Mouse (Mus musculus) Patski (cell line): ENCODE results near the gene C2cd3. TPM values are rescaled to one million over a fixed set of nuclear protein-coding genes. Genes with fewer than 3 reads are reported as not detected.
A peak's percentile ranks its signal among the peaks of the same experiment; 100 is the strongest.

Experiments used
- ATAC-seq: fragments of 100-300 bp; one replicate; pipeline ENCODE4 v1.8.0; 2021
- CTCF ChIA-PET: fragments of 350-600 bp; sonication (Branson Sonifier 250); formaldehyde crosslinking; loops from one replicate; lab custom pipeline; 2022; ENCODE audit warnings: inconsistent platforms; lab: Charles Lee
- POLR2A ChIA-PET: fragments of 350-600 bp; sonication (Branson Sonifier 250); formaldehyde crosslinking; loops from one replicate; lab custom pipeline; 2022; ENCODE audit warnings: antibody characterized with exemption, inconsistent platforms; lab: Charles Lee
- DNase-seq: peaks from one replicate; pipeline ENCODE4 v3.0.0-alpha.2; 2011; ENCODE audit warnings: low read depth, low spot score
- H3K27me3 ChIP-seq: fragments of 371-371 bp; one replicate; pipeline ENCODE4 v1.5.1; 2021
- CTCF ChIP-seq: fragments of 100-300 bp; IDR thresholded peaks from one replicate; pipeline ENCODE4 v1.5.1; 2021
- in situ Hi-C: fragments of 300-500 bp; cut with MboI; formaldehyde crosslinking; loops from 3 replicates; pipeline ENCODE4 v1.11.1; 2018; ENCODE audit warnings: low pct_unique_long_range_greater_than_20kb, mixed read lengths
- polyA plus RNA-seq: library from polyadenylated mRNA; unstranded; gene quantifications from one replicate; pipeline ENCODE4 v1.2.3, GENCODE M21; 2021

The C2cd3 gene
- polyA plus RNA-seq, 1 experiment from 2014 or later = 27.0 TPM

DNA sequence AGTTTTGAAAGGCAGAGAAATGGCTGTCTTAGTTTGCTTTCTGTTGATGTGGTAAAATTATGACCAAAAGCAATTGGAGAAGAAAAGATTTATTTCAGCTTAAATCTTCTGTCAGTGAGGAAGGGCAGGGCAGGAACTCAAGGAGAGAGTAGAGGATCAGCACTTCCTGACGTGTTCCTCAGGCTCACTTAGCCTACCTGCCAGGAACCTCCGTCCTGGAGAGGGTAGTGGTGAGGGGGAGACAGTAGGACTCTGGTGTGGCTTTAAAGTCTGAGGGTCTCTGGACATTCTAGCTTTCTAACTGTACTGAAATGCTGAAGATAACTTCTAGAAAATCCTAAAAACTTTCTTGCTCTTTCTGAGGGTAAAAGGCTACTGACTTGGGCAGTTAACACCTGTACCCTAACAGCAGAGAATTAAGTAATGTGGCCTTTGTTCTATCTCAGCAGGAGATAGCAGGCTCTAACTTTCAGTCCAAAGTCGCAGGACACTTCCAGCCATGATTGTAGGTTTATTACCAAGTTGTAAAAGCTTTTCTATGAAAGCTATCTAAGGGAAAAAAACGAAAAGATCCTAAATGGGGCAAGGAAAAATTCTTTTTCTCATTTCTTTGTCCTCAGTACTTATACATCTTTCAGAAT is 29.0 kb downstream of the C2cd3 start:
- CTCF ChIA-PET = interaction anchor here (1.2 kb wide), 1 partner anchor 12 kb away, joined by 3 read pairs; no protein-coding TSS in a partner anchor

GRCm38 (mm10) chr7:100402715-100403114 is 30.7 kb downstream of the C2cd3 start:
- no peaks in the 10 kb centered on the region for H3K27me3 ChIP-seq
- no peak for TF ChIP-seq CTCF
- ChIA-PET CTCF (no interaction called here), POLR2A (no interaction called here)
- in situ Hi-C loops = no loop called here
- DNase-seq (no peak), ATAC-seq (no peak)

More for the DNA sequence above, 29.0 kb downstream of the C2cd3 start:
- no peak for ATAC-seq
- in situ Hi-C loops = no loop called here
- POLR2A ChIA-PET = interaction anchor here (0.6 kb wide), 1 partner anchor 66 kb away, joined by 3 read pairs; no protein-coding TSS in a partner anchor
- no peak for TF ChIP-seq CTCF
- no peak for DNase-seq
- H3K27me3 ChIP-seq = no peaks in the 10 kb centered on the region

GRCm38 (mm10) chr7:100407677-100408076 is 35.6 kb downstream of the C2cd3 start:
- CTCF ChIA-PET = interaction anchor here (1.0 to 1.3 kb wide), 2 partner anchors 8 to 25 kb away, joined by 3 read pairs; no protein-coding TSS in a partner anchor
- POLR2A ChIA-PET = no interaction called here
- no peak for ATAC-seq
- DNase-seq = no peak
- in situ Hi-C loops = no loop called here
- no peak for TF ChIP-seq CTCF
- H3K27me3 ChIP-seq = no peaks in the 10 kb centered on the region

DNA sequence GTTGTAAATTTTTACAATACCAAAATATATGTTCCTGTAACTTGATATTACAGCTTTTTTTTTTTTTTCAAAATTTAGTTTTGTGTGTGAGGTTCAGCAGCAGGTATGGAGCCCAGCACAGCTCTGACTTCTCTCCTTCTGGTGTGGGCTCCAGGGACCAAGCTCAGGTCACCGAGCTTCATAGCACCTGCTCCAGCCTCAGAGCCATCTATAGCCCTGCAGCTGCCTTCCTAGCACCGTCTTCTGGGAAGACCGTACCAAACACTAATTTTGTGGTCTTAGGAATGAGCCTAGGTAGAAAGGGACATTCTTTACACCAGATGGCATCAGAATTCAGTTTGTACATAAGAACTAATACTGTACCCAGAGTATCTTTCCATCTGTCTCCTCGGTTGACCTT is 36.7 kb downstream of the C2cd3 start:
- ATAC-seq (no peak), DNase-seq (no peak)
- ChIA-PET CTCF (interaction anchor here (1.0 to 1.3 kb wide), 2 partner anchors 9 to 24 kb away, joined by 3 read pairs; no protein-coding TSS in a partner anchor), POLR2A (interaction anchor here (0.6 kb wide), 1 partner anchor 17 kb away, joined by 3 read pairs; no protein-coding TSS in a partner anchor)
- in situ Hi-C loops = no loop called here
- H3K27me3 ChIP-seq = no peaks in the 10 kb centered on the region
- TF ChIP-seq CTCF = no peak

GRCm38 (mm10) chr7:100425795-100426194 is 53.8 kb downstream of the C2cd3 start:
- no peak for DNase-seq
- POLR2A ChIA-PET = no interaction called here
- in situ Hi-C loops = no loop called here
- CTCF ChIA-PET = interaction anchor here (1.1 to 3.4 kb wide), 2 partner anchors 13 to 146 kb away, joined by 3 to 11 read pairs; no protein-coding TSS in a partner anchor
- H3K27me3 ChIP-seq = no peaks in the 10 kb centered on the region
- TF ChIP-seq CTCF = no peak
- ATAC-seq = no peak

DNA sequence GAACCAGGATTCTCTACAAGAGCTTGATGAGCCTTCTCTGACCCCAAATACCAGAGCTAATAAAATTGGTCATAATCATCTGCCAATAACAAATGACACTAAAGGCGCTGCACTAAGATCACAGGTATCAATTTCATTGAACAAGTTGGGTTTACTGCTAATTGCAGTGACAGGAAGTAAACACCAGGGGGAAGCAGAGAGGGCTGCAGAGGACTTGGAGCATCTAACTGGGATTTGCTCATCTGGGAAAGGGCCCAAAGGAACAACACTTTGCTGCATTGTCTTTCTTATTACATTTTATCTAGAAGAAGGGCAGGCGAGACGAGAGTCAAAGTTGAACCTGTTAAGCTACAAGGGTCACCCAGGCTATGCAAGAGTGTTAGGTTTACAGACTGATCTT is 57.1 kb downstream of the C2cd3 start:
- DNase-seq = no peak
- POLR2A ChIA-PET = interaction anchor here (0.6 kb wide), 1 partner anchor 78 kb away, joined by 3 read pairs; no protein-coding TSS in a partner anchor
- TF ChIP-seq CTCF = peak; percentile 75

DNA sequence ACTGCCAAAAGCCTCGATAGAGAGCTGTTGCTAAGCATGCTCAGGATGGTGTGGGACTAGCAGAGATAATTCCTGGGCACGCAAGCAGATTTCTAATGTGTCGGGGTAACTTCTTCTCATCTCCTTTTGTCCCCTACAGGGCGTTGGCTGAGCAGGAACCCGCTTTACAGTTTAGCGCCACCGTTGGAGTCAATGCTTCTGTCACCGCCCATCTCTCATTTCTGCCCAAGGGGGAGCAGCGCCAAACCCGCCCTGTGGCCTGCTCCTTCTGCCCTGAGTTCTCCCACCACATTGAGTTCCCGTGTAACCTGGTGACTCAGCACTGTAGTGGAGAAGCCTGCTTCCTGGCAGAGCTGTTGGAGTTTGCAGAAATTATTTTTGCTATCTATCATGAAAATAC is 57.9 kb downstream of the C2cd3 start:
- no peak for TF ChIP-seq CTCF
- no peak for DNase-seq
- in situ Hi-C loops = loop anchor here (10.0 kb wide), 1 partner anchor 235 kb away; the partner anchor contains the start of gene Plekhb1
- ATAC-seq = no peak
- ChIA-PET POLR2A (no interaction called here), CTCF (interaction anchor here (1.1 to 2.9 kb wide), 4 partner anchors 9 to 38 kb away, joined by 3 to 10 read pairs (median 6); no protein-coding TSS in a partner anchor)
- no peaks in the 10 kb centered on the region for H3K27me3 ChIP-seq

More for the DNA sequence above, 57.1 kb downstream of the C2cd3 start:
- no peak for ATAC-seq
- no peaks in the 10 kb centered on the region for H3K27me3 ChIP-seq
- in situ Hi-C loops = no loop called here
- CTCF ChIA-PET = interaction anchor here (0.9 to 2.9 kb wide), 5 partner anchors 9 to 39 kb away, joined by 3 to 10 read pairs (median 5); no protein-coding TSS in a partner anchor

DNA sequence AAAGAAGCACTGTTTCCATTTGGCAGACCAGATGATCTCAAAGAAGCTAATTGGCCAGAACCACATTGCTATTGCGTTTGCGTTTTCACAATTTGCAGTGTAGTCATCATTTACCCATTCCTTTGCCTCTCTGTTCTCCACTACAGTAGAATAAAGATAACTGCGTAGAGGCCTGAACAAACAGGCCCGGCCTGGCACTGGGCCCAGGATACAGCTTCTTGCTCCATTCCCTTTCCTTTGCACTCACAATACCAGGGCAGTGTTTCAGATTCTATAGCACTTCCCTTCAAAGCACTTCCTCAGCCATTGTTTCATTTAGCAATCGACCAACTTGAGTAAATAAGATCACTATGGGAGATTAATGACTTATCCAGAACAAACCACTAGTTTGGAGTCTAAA is 59.1 kb downstream of the C2cd3 start:
- DNase-seq = no peak
- POLR2A ChIA-PET = no interaction called here
- H3K27me3 ChIP-seq = no peaks in the 10 kb centered on the region

DNA sequence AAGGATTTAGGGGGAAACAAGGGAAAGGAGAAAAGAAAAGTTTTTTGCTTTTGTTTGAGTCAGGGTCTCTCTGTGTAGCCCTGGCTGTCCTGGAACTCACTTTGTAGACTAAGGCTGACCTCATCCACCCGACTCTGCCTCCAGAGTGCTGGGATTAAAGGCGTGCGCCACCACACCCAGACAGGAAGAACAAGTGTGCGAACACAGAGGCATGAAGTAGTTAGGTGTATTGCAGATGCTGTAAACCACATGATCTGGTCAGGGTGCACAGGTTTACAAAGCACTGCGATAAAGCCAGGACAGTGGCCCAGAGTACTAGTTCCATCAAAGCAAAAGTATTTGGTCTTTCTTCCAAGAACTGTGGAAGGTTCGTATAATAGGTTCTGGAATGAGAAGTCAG is 61.3 kb downstream of the C2cd3 start:
- POLR2A ChIA-PET = interaction anchor here (1.2 kb wide), 1 partner anchor 27 kb away, joined by 4 read pairs; no protein-coding TSS in a partner anchor
- DNase-seq (no peak), ATAC-seq (no peak)
- H3K27me3 ChIP-seq = no peaks in the 10 kb centered on the region
- TF ChIP-seq CTCF = no peak
- CTCF ChIA-PET = no interaction called here
- in situ Hi-C loops = loop anchor here (10.0 kb wide), 1 partner anchor 232 kb away; the partner anchor contains the start of gene Plekhb1

More for the DNA sequence above, 59.1 kb downstream of the C2cd3 start:
- CTCF ChIA-PET = no interaction called here
- in situ Hi-C loops = loop anchor here (10.0 kb wide), 1 partner anchor 234 kb away; the partner anchor contains the start of gene Plekhb1
- no peak for ATAC-seq
- TF ChIP-seq CTCF = no peak

- ATAC-seq = no peak
- POLR2A ChIA-PET = no interaction called here
- CTCF ChIA-PET = interaction anchor here (1.6 kb wide), 1 partner anchor 14 kb away, joined by 6 read pairs; no protein-coding TSS in a partner anchor
- in situ Hi-C loops = no loop called here
- DNase-seq = no peak
- TF ChIP-seq CTCF = no peak
- no peaks in the 10 kb centered on the region for H3K27me3 ChIP-seq
Observed at GRCm38 (mm10) chr7:100443728-100444127, 71.7 kb downstream of the C2cd3 start.

DNA sequence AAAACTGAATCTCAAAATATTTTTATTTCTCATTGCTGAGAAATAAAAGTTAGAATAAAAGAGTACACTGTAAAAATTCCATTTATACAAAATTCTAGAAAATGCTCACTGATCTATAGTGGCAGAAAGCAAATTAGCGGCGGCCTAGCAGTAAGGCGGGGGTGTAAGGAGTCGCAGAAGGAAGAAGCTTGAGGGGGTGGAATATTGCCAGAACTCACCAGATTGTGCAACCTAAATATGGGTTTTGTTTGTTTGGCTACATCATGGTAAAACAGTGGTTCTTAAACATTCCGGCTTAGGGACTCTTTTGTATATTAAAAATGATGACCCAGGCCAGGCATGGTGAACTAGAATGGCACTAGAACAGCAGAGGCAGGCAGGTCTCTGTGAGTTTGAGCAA is 74.2 kb downstream of the C2cd3 start:
- in situ Hi-C loops = no loop called here
- DNase-seq (no peak), ATAC-seq (no peak)
- no peaks in the 10 kb centered on the region for H3K27me3 ChIP-seq
- no peak for TF ChIP-seq CTCF
- ChIA-PET CTCF (no interaction called here), POLR2A (no interaction called here)
